ENCODE assay signal across 8 mouse cellular contexts in genomic region chr12:88419912-88420621, GRCm38 (mm10). TPM values are rescaled to one million over a fixed set of nuclear protein-coding genes. Genes with fewer than 3 reads are reported as not detected.
DNase-seq lines count a peak whose midpoint lies in the region; ATAC-seq lines count a peak whose summit lies in the region.

No protein-coding gene starts in this region.

- 0 out of 2 replicates have a peak, but pooled peaks cover 4% of the 10 kb centered on the region for H3K4me1 ChIP-seq in neural tube, embryonic 14.5 days (ENCODE audit: control insufficient read depth, insufficient read depth, low read length)

- no peaks in the 10 kb centered on the region for H3K36me3 ChIP-seq in neural tube, embryonic 14.5 days (ENCODE audit: control insufficient read depth, insufficient read depth, low read length)

- no peak overlapping the region for H3K27ac ChIP-seq in neural tube, embryonic 14.5 days (ENCODE audit: low read depth, low read length)

- H3K4me2 ChIP-seq in neural tube, embryonic 14.5 days (ENCODE audit: low read depth, low read length): no peak overlapping the region

- 58% methylated on average over 12 of the region's 12 CpGs for WGBS in neural tube, embryonic 14.5 days

- H3K4me3 ChIP-seq in neural tube, embryonic 14.5 days (ENCODE audit: low read depth, low read length): no peak overlapping the region

- H3K9ac ChIP-seq in neural tube, embryonic 14.5 days (replicated peaks; ENCODE audit: low read depth, low read length): no peak overlapping the region

- DNase-seq in gastrocnemius, postnatal 10 days: peak; percentile 48
- no peak for DNase-seq in gastrocnemius, postnatal 25 days
- peak; percentile 61 to 74 for DNase-seq in urinary bladder, postnatal 4 days (ENCODE audit: low spot score in 2 of 2)
- DNase-seq in urinary bladder, adult 18-20 months (ENCODE audit: low spot score in 2 of 2): no peak
- peak; percentile 14 for DNase-seq in kidney, adult 11 months
- no peak for DNase-seq in thymus, postnatal 10 days (ENCODE audit: low spot score in 2 of 2)
- no peak for DNase-seq in layer of hippocampus, adult 9-10 months (ENCODE audit: low spot score)

- H3K9me3 ChIP-seq in neural tube, embryonic 14.5 days (ENCODE audit: control insufficient read depth, low read length): no peaks in the 10 kb centered on the region

- ATAC-seq in neural tube, embryonic 14.5 days (ENCODE audit: low read depth): peak; percentile 76

- H3K27me3 ChIP-seq in neural tube, embryonic 14.5 days (ENCODE audit: control insufficient read depth, insufficient read depth, low read length): no peaks in the 10 kb centered on the region

RNA-seq across cellular contexts. Expression of gene Adck1, which starts 59.7 kb away (rescaled TPM):
- 10 to 100 TPM; 10.4 to 10.8 TPM for total RNA-seq in gastrocnemius, postnatal 10 days (2021)
- 10 to 100 TPM; 13.9 to 19.0 TPM for total RNA-seq in gastrocnemius, postnatal 25 days (2021)
- 28.2 and 28.4 TPM in 2 replicates for polyA plus RNA-seq in neural tube, embryonic 14.5 days (2014; fragmentation: Nextera tagmentation; extraction: Ambion mirVana)

Comparison
In these comparisons a context has a peak if more than half of its experiments do, and no peak if none do; other contexts are left out.
1. DNase-seq: peak in gastrocnemius, postnatal 10 days (single experiment), urinary bladder, postnatal 4 days (2 of 2) and kidney, adult 11 months (single experiment); none in gastrocnemius, postnatal 25 days (single experiment), urinary bladder, adult 18-20 months (0 of 2), thymus, postnatal 10 days (0 of 2) and layer of hippocampus, adult 9-10 months (single experiment).